Mouse (Mus musculus) v-Abl transformed pro-B cells (cell line): Measurements from ENCODE around the gene Irf2bpl.

Source experiments
- in situ Hi-C, 2 experiments: fragments of 400-800 bp; cut with MboI; formaldehyde crosslinking; loops; one replicate each; pipeline ENCODE4 v1.15.1; 2025; ENCODE audit not compliant: unreplicated experiment in 2 of 2

Irf2bpl gene

DNA sequence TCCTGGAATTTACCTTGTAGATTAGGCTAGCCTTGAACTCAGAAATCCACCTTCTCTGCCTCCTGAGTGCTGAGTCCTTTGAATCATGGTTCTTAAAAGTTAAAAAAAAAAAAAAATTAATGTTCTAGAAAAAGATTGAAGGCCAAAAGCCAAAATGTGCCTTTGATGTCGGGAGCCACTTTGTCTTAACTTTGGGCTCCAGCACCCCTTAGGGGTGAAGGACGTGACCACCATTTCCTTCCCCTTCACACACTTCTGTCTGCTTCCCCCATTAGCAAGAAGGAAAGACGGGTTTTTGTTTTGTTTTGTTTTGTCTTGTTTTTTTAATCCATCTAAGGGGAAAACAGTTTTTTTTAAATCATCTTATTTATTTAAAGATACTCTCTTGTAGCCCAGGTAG, 48.7 kb downstream of the Irf2bpl start:
- in situ Hi-C loops, result no loop called here

DNA sequence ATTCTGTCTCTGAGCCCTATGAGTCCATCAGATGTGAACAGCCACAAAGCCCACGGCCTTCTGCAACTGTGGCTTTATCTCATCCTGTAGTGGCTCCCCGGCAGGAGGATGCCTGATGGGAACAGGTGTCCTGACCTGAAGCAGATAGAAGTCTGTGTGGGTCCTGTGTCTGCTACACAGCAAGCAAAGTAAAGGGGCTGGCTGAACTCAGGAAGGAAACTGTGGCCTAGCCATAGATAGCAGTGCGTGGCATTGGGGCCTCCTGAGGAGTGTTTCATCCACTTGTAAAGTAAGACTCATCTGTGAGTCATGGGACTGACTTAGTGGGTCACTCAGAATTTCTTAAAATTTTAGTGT, 50.2 kb downstream of the Irf2bpl start:
- in situ Hi-C loops, result loop anchor here in 1 of 2 experiments (5.0 kb wide), 2 partner anchors 37 to 53 kb away; no protein-coding TSS in a partner anchor

DNA sequence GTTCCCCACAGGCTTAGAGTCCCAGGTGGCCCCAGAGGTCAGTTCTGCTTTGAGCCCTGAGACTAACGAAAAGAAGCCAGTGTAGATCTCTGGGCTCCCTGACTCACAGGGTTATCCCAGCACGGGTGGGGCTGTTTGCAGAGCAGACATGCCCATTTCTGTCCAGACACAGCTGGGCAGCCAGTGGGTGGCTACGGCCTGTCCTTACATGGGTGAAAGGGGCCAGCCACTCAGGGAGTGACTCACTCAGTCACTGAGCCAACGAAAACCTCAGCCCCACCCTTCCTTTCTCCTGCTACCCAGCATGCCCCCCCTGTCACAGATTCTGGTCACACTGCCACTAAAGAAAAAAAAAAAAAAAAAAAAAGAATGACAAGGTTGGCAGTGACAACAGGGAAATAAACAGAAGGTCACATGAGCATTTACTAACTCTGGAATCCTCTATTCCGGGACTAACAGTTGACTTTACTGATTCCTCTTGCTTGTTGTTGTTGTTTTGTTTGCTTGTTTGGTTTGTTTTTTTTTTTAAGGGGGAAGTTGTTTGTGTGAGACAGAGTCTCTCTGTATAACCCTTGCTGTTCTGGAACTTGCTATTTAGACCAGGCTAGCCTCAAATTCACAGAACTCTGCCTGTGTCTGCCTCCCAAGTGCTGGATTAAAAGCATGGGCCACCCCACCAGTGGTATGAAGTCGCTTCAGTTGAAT, 50.7 kb downstream of the Irf2bpl start:
- in situ Hi-C loops, result loop anchor here in 1 of 2 experiments (5.0 kb wide), 2 partner anchors 37 to 53 kb away; no protein-coding TSS in a partner anchor

DNA sequence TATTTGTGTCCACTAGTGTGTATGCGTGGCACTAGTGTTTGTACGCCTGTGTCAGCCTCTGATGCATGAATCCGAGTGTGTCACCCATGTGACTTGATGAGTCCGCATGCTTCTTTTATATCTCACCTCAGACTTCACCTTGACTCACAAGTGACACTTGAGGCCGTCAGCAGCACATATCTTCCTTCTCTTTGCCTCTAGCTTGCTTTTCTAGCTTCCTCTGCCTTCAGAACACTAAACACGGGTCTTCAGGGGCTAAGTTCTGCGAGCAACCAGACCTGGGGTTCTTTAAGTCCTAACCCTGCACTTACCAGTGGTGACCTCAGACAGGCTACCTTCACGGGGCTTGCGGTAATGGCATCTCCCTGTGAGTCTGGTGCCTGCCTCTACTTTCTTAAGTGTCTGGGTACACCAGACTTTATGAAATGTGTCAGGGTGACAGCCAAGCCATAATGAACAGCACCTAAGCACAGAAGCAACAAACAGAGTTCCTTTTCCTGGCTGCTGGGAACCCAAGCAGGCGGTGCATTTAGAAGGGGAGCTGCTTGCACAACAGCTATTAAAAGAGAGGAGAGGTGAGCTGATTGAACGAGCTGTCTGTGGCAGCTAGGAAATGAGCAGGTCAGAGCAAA, 51.9 kb downstream of the Irf2bpl start:
- in situ Hi-C loops, result loop anchor here in 1 of 2 experiments (5.0 kb wide), 2 partner anchors 35 to 55 kb away; no protein-coding TSS in a partner anchor

DNA sequence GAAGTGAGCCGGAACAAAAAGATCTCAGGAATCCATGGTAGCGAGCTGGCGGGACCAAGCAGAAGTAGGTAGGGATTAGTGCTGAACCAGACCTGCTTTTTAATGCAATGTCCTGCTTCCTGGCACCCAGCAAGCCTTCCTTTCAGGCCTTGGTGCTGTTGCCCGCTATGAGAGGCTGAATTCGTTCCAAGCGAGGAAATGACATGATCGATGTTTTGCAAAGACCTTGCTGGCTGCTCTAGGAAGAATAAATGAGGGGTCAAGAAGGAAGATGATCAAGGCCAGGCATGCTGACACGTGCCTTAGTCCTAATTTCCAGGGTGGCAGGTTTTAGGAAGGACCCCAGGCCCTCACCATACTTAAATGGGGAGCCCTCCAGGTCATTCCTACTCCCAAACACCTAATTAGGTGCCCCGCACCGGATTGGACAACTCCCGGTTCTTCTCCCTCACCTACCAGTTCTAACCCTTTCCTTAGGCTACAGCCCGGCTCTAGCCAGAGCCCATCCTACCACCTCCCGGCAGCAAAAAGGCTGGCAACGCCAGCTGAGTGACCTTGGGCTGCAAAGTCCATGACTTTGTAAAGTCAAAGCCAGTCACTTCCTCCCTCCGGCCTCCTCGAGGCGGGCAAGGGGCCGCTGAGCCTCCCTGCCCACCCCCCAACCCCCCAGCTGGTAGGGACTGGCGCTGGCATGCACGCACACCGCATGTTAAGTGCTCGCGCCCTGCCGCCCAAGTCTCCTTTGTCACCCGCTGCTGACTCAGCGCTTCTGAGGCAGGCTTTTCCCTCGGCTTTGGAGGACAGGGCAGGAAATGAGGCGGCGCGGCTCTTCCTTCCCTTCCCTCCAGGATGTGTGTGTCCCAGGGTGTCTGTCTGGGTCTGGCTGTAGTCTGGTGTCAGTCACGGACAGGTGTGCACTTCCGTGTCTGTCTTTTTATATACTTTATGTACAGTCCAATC, 52.7 kb downstream of the Irf2bpl start:
- in situ Hi-C loops, result loop anchor here in 1 of 2 experiments (5.0 kb wide), 2 partner anchors 35 to 55 kb away; no protein-coding TSS in a partner anchor
